Mouse (Mus musculus): ENCODE results near the gene Fignl1.

DNA sequence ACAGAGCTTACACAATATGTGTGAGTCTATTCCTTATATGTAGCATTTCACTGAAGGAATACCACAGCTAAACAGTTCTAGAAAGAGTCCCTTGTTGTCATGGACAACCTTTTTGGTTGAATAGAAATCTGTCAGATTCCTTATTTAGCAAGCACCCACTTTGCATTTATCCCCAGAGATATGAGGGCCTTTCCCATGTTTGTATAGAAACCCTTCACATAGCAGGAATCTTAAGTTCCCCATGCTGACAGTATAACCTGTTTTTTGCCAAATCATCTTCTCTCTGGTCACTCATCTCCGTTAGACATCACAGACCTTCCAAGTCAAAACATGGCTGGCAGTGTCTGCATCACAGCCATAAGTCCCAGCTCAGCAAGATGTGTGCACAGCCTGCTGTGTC is 64.5 kb downstream of the Fignl1 start:
- no peak for TF ChIP-seq POLR2A (IDR thresholded peaks at IDR 0.05; ENCODE audit: control insufficient read depth, extremely low read depth, insufficient read depth, low read length, poor library complexity)
- no peak for TF ChIP-seq CTCF (IDR thresholded peaks at IDR 0.05; ENCODE audit: borderline replicate concordance, control insufficient read depth, extremely low read depth, insufficient read depth, low read length, poor library complexity)

Data from thymus, adult 2 months (tissue).